Mouse (Mus musculus) testis, postnatal 14 days (tissue): ENCODE results near the gene Tmed2.
"Not testable (repeated sequence)": the region's sequence is repeated elsewhere in the genome, so short reads cannot be mapped to it uniquely, and the experiment has no call there.

Experiments used
- DNase-seq: peaks from one replicate; pipeline ENCODE4 v3.0.0; 2021; ENCODE audit warnings: low spot score

Gene Tmed2

DNA sequence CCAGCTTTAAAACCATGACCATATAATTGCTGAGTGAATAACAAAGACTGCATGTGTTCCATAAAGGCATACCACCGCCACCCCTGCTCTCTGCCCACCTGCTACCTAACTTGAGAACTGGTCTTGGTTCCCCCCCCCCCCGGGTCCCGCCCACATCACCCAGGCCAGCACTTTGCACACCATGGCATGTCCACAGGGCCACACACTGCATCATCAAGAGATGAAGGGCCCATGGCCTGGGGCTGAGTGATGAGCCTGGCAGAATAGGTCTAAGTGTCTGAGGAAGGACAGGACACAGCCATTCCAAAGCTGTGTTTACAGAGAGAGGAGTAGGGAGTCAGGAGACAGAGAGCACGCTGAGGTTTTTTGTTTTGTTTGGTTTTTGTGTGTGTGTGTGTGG is 12.1 kb upstream of the Tmed2 start:
- no peak for DNase-seq

- no peak for DNase-seq
Measured at GRCm38 (mm10) chr5:124528791-124529190, 11.7 kb upstream of the Tmed2 start.

- DNase-seq: no peak
Measured at GRCm38 (mm10) chr5:124529191-124529651, 11.3 kb upstream of the Tmed2 start.

DNA sequence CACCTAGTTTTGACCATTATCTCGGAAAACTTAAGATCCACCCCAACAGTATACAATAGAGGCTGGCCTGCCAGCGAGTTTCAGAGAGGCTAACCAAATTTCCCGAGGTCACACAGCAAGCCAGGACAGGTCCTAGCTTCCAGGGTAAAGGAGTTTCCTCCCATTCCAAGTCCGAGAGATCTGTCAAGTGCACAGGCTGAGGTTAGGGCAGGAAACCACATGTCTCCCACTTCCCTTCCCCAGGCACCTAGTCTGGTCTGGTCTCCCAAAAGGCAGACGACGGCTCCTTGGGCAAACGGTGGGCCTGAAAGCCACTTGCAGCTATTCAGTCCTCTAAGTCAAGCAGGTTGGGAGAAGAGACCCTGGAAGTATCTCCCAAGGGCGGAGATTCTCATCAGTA is 10.8 kb upstream of the Tmed2 start:
- no peak for DNase-seq

DNA sequence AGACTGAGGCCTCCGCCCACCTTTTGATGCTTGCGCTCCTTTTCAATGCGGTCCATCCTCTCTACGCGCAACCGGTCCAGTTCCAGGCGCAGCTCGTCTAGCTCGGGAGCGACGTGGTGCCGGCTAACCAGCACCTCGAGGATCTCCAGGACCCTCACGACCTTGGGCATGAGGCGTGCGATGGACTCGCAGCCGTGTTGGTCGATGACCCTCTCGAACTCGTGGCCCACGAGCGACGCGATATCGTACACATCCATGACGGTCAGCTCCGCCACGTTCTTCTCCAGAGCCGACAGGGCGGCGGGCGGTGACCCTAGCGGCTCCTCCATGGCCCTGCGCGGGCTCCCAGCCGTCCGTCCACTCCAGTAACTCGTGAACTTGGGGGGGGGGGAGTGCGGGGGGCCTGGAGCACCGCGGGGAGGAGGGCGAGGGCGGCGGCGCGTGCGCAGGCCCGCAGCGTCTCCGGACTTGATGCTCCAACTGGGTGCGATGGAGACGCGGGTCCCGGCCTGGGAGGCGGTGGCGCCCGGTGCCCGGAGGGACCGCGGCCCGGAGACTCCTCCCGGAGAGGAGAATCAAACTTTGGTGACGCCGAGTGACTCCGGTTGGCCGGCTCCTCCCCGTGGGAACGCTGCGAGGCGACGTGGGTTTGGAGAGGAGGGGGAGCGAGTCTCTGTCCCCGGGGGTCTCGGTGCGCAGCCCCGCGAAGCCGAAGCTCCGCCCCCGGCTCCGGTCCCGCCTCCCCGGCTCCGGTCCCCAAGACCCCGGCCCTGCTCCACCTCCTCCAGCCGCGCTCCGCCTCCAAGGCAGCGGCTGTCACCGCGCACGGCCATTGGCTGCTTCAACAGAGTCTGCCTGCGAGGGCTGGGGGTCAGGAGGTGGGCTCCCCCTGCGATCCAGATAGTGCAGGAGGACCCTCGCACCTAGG is 9.6 kb upstream of the Tmed2 start, which contains the start of gene Rilpl1:
Gene Rilpl1, minus strand, starts transcription at position 737 of the 928 bp plus-strand sequence.
- DNase-seq: peak; percentile 72

GRCm38 (mm10) chr5:124531583-124531930 is 8.9 kb upstream of the Tmed2 start:
- DNase-seq: no peak

DNA sequence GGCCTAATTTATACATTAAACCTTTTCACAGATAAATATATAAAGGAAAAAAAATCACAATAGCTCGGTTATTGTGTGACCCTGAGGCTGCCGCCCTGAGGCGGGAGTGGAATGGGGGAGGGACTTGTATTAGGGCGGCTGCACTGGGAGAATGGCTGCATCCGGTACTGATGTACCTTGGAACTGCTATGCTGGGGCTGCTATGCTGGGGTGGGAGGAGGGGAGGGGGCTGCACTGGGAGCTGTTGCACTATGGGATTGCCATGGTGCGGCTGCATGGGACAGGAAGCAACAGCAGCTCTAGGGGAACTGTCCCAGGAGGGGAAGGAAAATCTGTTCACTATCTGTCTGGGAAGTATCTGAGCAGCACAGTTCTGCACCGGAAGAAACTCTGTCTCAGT is 8.0 kb upstream of the Tmed2 start:
- DNase-seq: no peak

GRCm38 (mm10) chr5:124535016-124535415 is 5.5 kb upstream of the Tmed2 start:
- DNase-seq: no peak

GRCm38 (mm10) chr5:124536776-124537175 is 3.7 kb upstream of the Tmed2 start:
- DNase-seq: peak; percentile 45

DNA sequence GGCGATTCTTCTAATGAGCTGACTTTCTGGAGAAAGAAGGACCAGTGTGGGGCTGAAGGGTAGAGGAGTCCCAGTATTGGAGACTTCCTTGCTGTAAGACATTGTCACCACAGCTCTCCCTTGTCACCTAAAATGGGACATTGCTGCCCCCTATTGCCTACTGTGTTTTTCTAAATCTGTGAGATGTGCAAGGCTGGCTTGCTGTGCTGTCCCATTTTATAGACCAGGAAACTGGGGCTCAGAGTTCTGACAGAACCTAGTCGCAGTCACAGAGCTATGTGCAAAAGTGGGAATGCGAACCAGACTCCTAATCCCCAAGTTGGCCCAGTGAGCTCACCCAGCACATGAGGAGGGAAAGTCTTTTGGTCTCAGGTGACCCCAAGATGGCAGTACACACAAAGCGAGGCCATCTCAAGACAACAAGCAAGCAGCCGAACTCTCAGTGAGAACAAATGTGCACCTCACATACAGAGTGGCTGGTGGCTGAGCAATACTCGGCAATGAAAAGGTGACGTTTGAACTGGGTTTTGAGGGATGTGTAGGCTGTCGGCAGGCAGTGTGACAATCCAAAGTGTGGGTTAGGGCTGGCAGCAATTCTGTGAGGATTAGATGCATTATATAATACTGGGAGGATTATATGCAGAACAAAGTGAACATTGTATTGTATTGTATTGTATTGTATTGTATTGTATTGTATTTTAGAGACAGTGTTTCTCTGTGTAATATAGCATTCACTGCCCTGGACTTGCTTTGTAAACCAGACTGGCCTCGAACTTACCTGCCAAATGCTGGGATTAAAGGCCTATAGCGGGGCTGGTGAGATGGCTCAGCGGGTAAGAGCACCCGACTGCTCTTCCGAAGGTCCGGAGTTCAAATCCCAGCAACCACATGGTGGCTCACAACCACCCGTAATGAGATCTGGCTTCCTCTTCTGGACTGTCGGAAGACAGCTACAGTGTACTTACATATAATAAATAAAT is 1.4 kb upstream of the Tmed2 start:
- no peak for DNase-seq

GRCm38 (mm10) chr5:124539905-124540304 is 590 bp upstream of the Tmed2 start:
- no peak for DNase-seq

- peak; percentile 84 for DNase-seq
Measured at GRCm38 (mm10) chr5:124540905-124541601, 558 bp downstream of the Tmed2 start.

DNA sequence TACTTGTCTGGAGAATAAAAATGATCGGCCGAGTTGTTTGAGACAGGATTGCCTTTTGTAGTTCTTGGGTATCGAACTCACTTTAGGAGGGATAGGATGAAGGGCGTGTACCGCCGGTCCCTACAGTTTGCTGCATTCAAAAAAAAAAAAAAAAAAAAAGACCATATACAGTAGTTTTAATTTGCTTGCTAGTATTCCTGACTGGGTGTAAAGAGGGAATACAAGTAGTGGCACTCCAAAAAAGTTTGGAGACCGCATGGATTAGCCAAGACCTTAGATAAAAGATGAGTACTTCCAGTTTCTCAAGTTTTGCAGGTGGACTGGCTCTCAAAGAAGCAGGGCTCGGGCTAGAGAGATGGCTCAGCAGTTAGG is 1.1 kb downstream of the Tmed2 start:
- DNase-seq: no peak

GRCm38 (mm10) chr5:124550737-124551136 is 10.2 kb downstream of the Tmed2 start:
- DNase-seq: not testable (repeated sequence)

- DNase-seq: not testable (repeated sequence)
Measured at GRCm38 (mm10) chr5:124551349-124552093, 11.0 kb downstream of the Tmed2 start.

- DNase-seq: no peak
Measured at GRCm38 (mm10) chr5:124552094-124552472, 11.6 kb downstream of the Tmed2 start.

DNA sequence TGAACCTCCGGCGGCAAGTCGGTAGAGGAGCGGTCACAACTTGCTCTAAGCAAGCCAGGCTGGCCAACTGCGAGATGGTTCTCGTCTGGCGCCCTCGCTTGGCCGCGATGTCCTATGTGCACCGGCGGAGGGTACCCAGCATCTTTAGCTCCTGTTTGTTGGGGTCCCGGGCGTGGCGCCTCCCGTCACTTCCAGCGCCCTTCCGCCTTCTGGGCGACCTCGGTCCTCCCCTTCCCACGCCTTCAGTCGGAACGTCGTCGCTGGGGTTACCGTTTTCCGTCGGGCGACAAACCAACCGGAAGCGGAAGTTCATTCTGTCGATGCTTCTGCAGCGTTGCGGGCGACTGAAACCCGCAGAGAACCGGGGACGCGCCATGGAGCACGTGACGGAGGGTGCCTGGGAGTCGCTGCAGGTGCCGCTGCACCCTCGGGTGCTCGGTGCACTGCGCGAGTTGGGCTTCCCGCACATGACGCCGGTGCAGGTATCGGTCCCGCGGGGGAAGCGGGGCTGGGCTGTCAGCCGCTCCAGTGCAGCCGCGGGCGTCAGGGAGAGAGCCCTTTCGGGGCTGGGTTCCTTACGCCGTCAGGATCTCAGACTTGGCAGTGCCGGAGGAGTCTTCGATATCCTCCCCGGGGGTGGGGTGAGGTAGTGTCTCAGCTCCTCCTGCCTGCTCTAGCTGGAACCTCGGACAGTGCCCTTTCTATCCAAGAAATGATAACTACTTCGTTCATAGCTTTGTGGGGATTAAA is 12.2 kb downstream of the Tmed2 start, which contains the start of gene Ddx55:
Gene Ddx55, plus strand, starts transcription at position 307 of the 750 bp plus-strand sequence.
- peak; percentile 90 for DNase-seq

- no peak for DNase-seq
Measured at GRCm38 (mm10) chr5:124553607-124554006, 13.1 kb downstream of the Tmed2 start.

DNA sequence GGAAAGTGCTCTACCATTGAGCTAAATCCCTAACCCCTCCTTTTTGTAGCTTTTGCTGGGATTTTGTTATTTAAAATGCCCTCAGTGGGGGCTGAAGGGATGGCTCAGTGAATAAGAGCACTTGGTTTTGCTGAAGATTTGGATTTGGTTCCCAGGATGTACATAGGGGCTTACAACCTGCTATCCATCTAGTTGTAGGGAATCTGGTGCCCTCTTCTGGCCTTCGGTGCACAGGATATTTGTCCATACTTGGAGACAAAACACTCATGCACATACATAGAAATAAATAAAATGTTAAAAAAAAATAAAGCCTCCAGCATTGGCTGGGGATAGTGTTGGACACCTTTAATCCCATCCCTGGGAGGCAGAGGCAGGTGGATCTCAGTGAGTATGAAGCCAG is 14.7 kb downstream of the Tmed2 start:
- no peak for DNase-seq

- no peak for DNase-seq
Measured at GRCm38 (mm10) chr5:124571068-124571467, 30.6 kb downstream of the Tmed2 start.
